Mouse (Mus musculus): Measurements from ENCODE around the gene Chic1. TPM values are rescaled to one million over a fixed set of nuclear protein-coding genes. Genes with fewer than 3 reads are reported as not detected.
A peak's percentile ranks its signal among the peaks of the same experiment; 100 is the strongest.

The Chic1 gene
- polyA plus RNA-seq, 1 experiment from 2014 or later, result 4.0 TPM

DNA sequence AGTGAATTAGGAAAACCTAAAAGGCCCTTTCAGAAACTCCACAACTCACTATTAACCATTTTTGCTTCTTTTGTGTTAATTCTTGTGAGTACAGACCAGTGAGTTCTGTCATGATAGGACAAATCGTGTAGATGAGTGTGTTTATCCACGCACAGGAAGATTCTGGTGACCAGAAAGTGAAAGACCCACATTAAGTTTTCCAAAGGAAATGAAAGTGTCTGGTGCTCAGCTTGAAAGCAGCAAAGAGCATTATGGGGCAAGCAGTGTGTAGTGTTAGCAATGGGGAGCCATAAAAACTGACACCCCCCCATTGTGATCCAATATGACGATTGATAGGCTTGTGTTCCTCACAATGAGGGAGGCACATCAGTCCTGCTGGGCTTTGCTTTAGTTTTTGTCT, 12.4 kb downstream of the Chic1 start:
- no peak for DNase-seq (ENCODE audit: extremely low spot score, low spot score)
- Histone ChIP-seq H3K27ac (no peak overlapping the region), H3K36me3 (replicated peaks) (no peaks in the 10 kb centered on the region; the same call in 1 of the 2 replicates), H3K9me3 (no peaks in the 10 kb centered on the region), H3K27me3 (ENCODE audit: poor library complexity, severe bottlenecking) (peaks cover 90% of the 10 kb centered on the region), H3K4me3 (no peak overlapping the region), H3K4me1 (peaks cover 4% of the 10 kb centered on the region; the same call in 1 of the 2 replicates)
- 82% methylated on average over 3 of the region's 3 CpGs for WGBS

DNA sequence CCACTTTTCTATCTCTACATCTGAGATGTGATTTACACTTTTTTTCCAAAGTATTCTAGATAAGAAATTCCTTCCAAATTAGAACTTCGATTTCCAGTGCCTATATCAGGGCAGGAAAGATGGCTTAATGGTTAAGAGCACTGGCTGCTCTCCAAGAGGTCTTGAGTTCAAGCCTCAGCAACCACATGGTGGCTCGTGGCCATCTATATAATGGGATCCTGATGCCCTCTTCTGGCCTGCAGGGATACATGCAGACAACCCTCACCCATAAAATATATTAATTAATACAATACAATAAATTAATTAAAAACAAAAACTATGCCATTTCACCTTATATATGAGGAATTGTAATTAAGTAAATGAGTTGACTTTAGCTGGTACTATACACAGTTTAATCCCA, 14.9 kb downstream of the Chic1 start:
- DNase-seq (ENCODE audit: extremely low spot score, low spot score), result no peak
- no peak overlapping the region for H3K27ac ChIP-seq
- peaks cover 4% of the 10 kb centered on the region; the same call in 1 of the 2 replicates for H3K4me1 ChIP-seq
- peaks cover 2% of the 10 kb centered on the region; the same call in 1 of the 2 replicates for H3K36me3 ChIP-seq (replicated peaks)
- peaks cover 94% of the 10 kb centered on the region for H3K27me3 ChIP-seq (ENCODE audit: poor library complexity, severe bottlenecking)
- WGBS, result 84% methylated on average over 2 of the region's 2 CpGs
- no peaks in the 10 kb centered on the region for H3K9me3 ChIP-seq
- no peak overlapping the region for H3K4me3 ChIP-seq

DNA sequence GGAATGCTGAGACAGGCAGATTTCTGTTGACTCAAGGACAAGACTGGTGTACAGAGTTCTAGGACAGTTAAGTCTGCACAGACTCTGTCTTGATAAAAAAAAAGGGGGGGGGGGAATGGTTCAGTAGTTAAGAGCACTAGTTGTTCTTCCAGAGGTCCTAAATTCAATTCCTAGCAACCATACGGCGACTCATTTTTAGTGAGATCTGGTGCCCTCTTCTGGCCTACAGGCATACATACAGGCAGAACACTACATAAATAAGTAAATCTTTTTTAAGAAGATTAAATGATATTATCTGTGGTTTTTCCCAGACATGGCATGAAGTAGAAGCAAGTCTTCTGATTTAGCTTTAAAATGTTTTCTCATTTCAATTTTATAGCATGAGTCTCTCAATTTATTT, 15.4 kb downstream of the Chic1 start:
- Histone ChIP-seq H3K9me3 (no peaks in the 10 kb centered on the region), H3K27ac (no peak overlapping the region), H3K27me3 (ENCODE audit: poor library complexity, severe bottlenecking) (peaks cover 94% of the 10 kb centered on the region), H3K4me1 (peaks cover 4% of the 10 kb centered on the region; the same call in 1 of the 2 replicates), H3K36me3 (replicated peaks) (peaks cover 2% of the 10 kb centered on the region; the same call in 1 of the 2 replicates), H3K4me3 (no peak overlapping the region)
- 45% methylated on average over 2 of the region's 2 CpGs for WGBS
- no peak for DNase-seq (ENCODE audit: extremely low spot score, low spot score)

DNA sequence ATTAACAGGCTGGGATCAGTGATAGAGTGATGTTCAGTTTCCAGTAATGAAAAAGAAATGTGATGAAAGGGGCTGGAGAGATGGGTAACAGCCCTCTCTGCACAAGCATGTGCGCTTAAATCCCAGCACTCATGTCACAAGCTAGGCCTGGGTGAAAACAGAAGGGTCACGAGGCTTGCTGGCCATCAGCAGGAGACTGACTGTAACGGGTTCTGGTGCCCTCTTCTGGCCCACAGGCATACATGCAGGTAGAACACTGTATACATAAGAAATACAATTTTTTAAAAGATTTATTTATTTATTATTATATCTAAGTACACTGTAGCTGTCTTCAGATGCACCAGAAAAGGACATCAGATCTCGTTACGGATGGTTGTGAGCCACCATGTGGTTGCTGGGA, 18.0 kb downstream of the Chic1 start:
- Histone ChIP-seq H3K4me1 (peaks cover 4% of the 10 kb centered on the region; the same call in 1 of the 2 replicates), H3K9me3 (no peaks in the 10 kb centered on the region), H3K36me3 (replicated peaks) (peaks cover 2% of the 10 kb centered on the region; the same call in 1 of the 2 replicates), H3K27ac (no peak overlapping the region), H3K27me3 (ENCODE audit: poor library complexity, severe bottlenecking) (peaks cover 93% of the 10 kb centered on the region), H3K4me3 (no peak overlapping the region)
- WGBS, result 72% methylated on average over 5 of the region's 5 CpGs
- no peak for DNase-seq (ENCODE audit: extremely low spot score, low spot score)

DNA sequence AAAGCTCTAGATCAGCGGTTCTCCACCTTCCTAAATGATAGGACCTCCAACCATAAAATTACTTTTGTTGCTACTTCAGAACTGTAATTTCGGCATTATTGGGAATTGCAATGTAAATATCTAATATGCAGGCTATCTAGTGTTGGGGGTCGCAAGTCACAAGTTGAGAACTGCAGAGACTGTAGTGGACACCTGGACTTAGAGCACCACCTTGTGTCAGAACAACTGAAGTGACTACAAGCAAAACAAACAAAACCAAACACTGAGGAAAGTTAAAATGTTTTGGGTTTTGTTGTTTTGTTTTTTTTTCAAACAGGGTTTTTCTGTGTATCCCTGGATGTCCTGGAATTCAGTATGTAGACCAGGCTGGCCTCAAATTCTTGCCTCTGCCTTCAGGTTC, 28.3 kb downstream of the Chic1 start:
- H3K36me3 ChIP-seq (replicated peaks), result peaks cover 4% of the 10 kb centered on the region; the same call in 1 of the 2 replicates
- peaks cover 97% of the 10 kb centered on the region for H3K27me3 ChIP-seq (ENCODE audit: poor library complexity, severe bottlenecking)
- H3K9me3 ChIP-seq, result no peaks in the 10 kb centered on the region
- H3K4me3 ChIP-seq, result no peak overlapping the region
- 83% methylated on average over 3 of the region's 3 CpGs for WGBS
- H3K4me1 ChIP-seq, result no peaks in the 10 kb centered on the region
- H3K27ac ChIP-seq, result no peak overlapping the region
- DNase-seq (ENCODE audit: extremely low spot score, low spot score), result no peak

DNA sequence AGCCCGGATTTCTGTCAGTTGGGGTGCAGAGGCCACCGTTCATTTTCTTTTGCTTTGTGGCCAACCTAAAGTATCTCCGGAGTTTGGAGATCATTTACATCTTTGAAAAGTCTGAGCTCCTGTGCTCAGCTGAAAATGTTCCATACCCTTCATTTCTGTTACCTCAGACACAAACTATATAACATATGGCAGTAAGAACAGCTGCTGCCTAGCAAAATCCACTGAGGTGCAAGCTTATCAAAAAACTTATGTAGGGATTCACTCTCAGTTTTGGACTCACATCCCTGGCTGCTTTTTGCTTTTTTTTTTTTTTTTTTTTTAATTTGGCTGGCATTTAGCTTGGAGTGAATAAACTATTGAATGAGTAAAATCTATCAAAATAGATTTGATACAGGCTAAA, 31.9 kb downstream of the Chic1 start:
- H3K27ac ChIP-seq, result no peak overlapping the region
- peaks cover 97% of the 10 kb centered on the region for H3K27me3 ChIP-seq (ENCODE audit: poor library complexity, severe bottlenecking)
- DNase-seq (ENCODE audit: extremely low spot score, low spot score), result no peak
- H3K9me3 ChIP-seq, result no peaks in the 10 kb centered on the region
- H3K4me1 ChIP-seq, result no peaks in the 10 kb centered on the region
- H3K36me3 ChIP-seq (replicated peaks), result 0 out of 2 replicates have a peak, but pooled peaks cover 4% of the 10 kb centered on the region
- 92% methylated on average over 3 of the region's 3 CpGs for WGBS
- H3K4me3 ChIP-seq, result no peak overlapping the region

DNA sequence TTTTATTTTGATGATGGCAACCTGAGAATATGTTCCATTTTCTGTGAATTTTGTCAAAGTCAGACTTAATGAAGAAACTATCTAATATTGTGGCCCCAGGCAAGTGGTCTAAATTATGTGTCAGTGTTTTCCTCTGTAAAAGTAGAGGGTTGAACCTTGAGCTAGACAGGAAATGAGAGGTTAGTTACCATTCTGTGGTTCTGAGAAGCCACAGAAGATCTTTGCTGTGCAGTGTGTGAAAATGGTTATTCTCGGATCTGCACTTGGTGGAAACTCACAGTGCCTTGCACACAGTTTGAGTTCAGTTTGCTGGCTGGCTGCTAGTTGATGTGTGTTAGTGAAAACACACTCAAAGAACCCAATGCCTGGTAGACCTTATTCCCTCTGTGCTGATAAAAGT, 37.6 kb downstream of the Chic1 start:
- no peaks in the 10 kb centered on the region for H3K9me3 ChIP-seq
- H3K27ac ChIP-seq, result no peak overlapping the region
- WGBS, result 71% methylated on average over 1 of the region's 1 CpGs
- no peak for DNase-seq (ENCODE audit: extremely low spot score, low spot score)
- H3K4me1 ChIP-seq, result no peaks in the 10 kb centered on the region
- no peak overlapping the region for H3K4me3 ChIP-seq
- H3K36me3 ChIP-seq (replicated peaks), result peaks cover 6% of the 10 kb centered on the region; the same call in 1 of the 2 replicates
- peaks cover 99% of the 10 kb centered on the region for H3K27me3 ChIP-seq (ENCODE audit: poor library complexity, severe bottlenecking)

DNA sequence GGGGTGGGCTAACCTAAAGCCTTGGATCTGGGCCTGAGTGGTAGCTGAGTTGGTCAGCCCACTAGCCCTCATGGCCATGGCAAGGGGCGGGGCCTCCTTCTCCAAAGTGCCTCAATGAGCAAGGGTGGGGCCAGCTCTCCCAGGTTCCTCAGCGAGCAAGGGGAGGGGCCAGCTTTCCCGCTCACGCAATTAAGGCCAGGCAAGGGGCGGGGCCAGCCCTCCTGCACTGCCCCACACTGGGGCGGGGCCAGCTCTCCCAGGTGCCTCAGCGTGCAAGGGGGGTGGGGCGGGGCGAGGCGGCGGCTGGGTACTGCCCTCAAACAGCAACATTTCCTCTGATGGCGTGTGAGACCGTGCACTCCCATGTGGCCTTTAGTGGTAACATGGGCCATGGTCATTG, 48.7 kb downstream of the Chic1 start:
- peaks cover 94% of the 10 kb centered on the region for H3K27me3 ChIP-seq (ENCODE audit: poor library complexity, severe bottlenecking)
- DNase-seq (ENCODE audit: extremely low spot score, low spot score), result no peak
- no peaks in the 10 kb centered on the region for H3K9me3 ChIP-seq
- WGBS, result 35% methylated on average over 13 of the region's 13 CpGs
- H3K4me3 ChIP-seq, result peak overlapping the region; percentile 16; the same call in 1 of the 2 replicates
- H3K27ac ChIP-seq, result no peak overlapping the region
- H3K36me3 ChIP-seq (replicated peaks), result no peaks in the 10 kb centered on the region
- no peaks in the 10 kb centered on the region for H3K4me1 ChIP-seq

DNA sequence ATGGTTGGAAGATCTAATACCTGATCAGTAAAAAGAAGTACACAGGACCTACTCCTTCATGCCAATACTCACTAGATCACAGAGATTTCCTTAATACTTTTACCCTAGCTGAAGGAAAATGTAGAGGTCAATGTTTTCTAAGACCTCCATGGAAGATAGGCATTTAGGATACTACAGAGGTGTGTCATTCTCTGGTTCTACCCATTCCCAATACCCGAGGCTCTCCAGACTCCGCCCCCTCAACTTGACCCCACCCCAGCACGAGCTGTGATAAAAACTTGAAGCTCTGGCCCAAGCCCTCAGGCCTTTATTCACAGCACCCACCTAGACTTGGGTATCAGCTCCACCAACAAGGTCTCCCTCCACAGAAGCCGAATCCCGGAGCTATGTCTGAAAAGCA, 57.9 kb downstream of the Chic1 start, which contains the start of gene Tsx:
Gene Tsx (plus strand): TSS at position 301 of the 400 bp plus-strand sequence.
- Histone ChIP-seq H3K27ac (no peak within 1 kb of the TSS), H3K9me3 (no peaks in the 10 kb centered on the region), H3K4me3 (no peak within 1 kb of the TSS), H3K36me3 (replicated peaks) (no peaks in the 10 kb centered on the region), H3K4me1 (no peaks in the 10 kb centered on the region), H3K27me3 (ENCODE audit: poor library complexity, severe bottlenecking) (peaks cover 89% of the 10 kb centered on the region)
- 80% methylated on average over 5 of the region's 5 CpGs for WGBS
- no peak for DNase-seq (ENCODE audit: extremely low spot score, low spot score)

DNA sequence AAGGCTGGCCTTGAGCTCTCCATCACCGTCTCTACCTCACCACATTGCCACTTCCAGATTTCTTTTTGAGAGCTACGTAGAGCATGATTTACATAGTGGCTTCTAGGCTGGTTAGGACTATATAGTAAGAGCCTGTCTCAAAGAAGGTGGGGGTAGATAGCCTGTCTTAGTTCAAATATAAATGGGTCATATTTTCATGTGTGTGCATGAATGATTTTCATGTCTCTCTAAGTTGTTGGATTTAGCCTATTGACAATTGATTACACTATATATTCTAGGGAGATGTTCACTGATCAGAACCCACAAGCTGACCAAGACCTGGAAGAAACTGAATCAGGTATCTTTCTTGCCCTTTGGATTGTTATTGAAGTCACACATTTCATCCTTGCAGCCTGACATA, 65.4 kb downstream of the Chic1 start, which contains the start of gene Gm26992:
Gene Gm26992 (plus strand): TSS at position 301 of the 400 bp plus-strand sequence.
- H3K9me3 ChIP-seq, result no peaks in the 10 kb centered on the region
- no peaks in the 10 kb centered on the region for H3K4me1 ChIP-seq
- no peak within 1 kb of the TSS for H3K27ac ChIP-seq
- no peaks in the 10 kb centered on the region for H3K36me3 ChIP-seq (replicated peaks)
- H3K4me3 ChIP-seq, result no peak within 1 kb of the TSS
- WGBS, result 88% methylated on average over 2 of the region's 2 CpGs
- peaks cover 85% of the 10 kb centered on the region for H3K27me3 ChIP-seq (ENCODE audit: poor library complexity, severe bottlenecking)
- no peak for DNase-seq (ENCODE audit: extremely low spot score, low spot score)

DNA sequence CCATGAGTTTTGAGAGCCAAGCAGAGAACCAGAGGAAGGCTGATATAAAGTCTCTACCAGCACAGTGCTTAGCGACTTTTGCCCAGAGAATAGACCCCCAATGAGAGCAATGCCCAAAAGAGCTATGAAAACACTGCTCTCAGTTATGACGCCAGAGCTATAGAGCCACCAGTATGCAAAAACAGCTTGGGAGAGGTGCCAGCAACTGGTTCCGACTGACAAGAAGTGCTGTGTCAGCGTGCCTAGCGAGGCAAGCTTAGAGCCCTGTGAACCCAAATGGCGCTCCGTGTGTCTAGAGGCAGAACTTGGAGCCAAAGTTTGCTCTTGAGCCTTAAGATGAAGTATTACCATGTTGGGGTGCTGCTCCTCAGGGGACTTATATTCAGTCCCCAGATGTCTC, 71.4 kb downstream of the Chic1 start:
- DNase-seq (ENCODE audit: extremely low spot score, low spot score), result no peak
- Histone ChIP-seq H3K27me3 (ENCODE audit: poor library complexity, severe bottlenecking) (peaks cover 83% of the 10 kb centered on the region), H3K9me3 (no peaks in the 10 kb centered on the region), H3K27ac (no peak overlapping the region), H3K4me1 (no peaks in the 10 kb centered on the region), H3K36me3 (replicated peaks) (no peaks in the 10 kb centered on the region), H3K4me3 (no peak overlapping the region)
- WGBS, result 79% methylated on average over 7 of the region's 7 CpGs

DNA sequence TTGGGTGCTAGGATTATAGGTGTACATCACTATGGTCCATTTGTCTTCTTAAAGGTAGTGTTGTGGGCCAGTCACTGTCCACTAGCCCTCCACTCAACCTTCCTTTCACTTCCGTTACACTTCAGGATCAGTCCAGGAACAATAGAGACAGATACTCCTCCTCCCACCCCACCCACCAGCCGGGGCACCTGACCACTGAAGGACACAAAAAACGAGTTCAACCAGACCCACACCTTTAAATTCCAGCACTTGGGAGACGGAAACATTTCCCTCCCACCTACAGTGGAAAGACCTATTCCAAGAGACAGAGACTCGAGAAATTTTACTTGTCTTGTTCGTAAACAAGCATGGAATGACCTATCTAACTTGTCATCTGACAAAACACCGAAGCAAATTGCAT, 76.0 kb downstream of the Chic1 start:
- DNase-seq (ENCODE audit: extremely low spot score, low spot score), result no peak
- no peak overlapping the region for H3K4me3 ChIP-seq
- H3K4me1 ChIP-seq, result no peaks in the 10 kb centered on the region
- peaks cover 90% of the 10 kb centered on the region for H3K27me3 ChIP-seq (ENCODE audit: poor library complexity, severe bottlenecking)
- no peaks in the 10 kb centered on the region for H3K9me3 ChIP-seq
- 75% methylated on average over 7 of the region's 7 CpGs for WGBS
- H3K27ac ChIP-seq, result no peak overlapping the region
- no peaks in the 10 kb centered on the region for H3K36me3 ChIP-seq (replicated peaks)

DNA sequence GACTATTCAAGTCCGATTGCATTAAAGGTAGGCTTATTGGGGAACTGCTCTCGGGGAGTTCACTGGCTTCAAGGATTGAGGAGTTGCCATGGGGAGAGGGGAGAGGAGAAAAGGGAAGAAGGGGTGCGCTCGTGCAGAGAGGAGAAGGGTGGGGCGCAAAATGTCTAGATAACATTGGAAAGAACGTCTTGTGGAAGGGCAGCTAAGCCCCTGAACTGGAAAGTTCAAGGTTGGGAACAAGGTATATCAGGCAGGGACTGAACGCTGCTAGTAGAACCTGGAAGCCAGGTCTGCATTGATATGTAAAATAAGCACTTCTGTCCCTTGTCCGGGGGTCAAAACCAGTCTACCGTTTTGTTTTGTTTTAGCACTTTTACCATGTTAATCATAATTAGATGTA, 81.7 kb downstream of the Chic1 start:
- peaks cover 89% of the 10 kb centered on the region for H3K27me3 ChIP-seq (ENCODE audit: poor library complexity, severe bottlenecking)
- DNase-seq (ENCODE audit: extremely low spot score, low spot score), result no peak
- H3K36me3 ChIP-seq (replicated peaks), result no peaks in the 10 kb centered on the region
- no peaks in the 10 kb centered on the region for H3K9me3 ChIP-seq
- no peak overlapping the region for H3K4me3 ChIP-seq
- no peak overlapping the region for H3K27ac ChIP-seq
- 0 out of 2 replicates have a peak, but pooled peaks cover 3% of the 10 kb centered on the region for H3K4me1 ChIP-seq
- WGBS, result 16% methylated on average over 9 of the region's 9 CpGs

DNA sequence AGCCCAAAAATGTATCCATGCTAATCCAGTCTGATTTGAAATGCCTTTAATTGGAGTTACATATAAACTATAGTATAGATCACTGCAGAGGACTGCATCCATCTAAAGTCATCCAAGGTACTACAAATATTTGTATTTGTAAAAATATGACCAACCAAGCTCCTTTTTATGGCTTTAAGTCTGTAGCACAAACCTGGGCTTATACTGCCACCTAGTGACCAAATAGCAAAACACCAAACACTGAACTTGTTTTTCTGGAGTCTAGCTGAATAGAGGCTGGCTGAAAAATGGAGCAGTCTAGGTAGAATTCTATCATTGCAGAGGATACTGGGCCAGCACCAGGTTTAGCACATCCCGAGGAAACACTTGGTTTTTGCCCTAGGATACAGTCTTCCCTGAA, 84.5 kb downstream of the Chic1 start:
- no peaks in the 10 kb centered on the region for H3K36me3 ChIP-seq (replicated peaks)
- H3K9me3 ChIP-seq, result no peaks in the 10 kb centered on the region
- peaks cover 88% of the 10 kb centered on the region for H3K27me3 ChIP-seq (ENCODE audit: poor library complexity, severe bottlenecking)
- H3K4me3 ChIP-seq, result no peak overlapping the region
- WGBS, result 4% methylated on average over 1 of the region's 1 CpGs
- 0 out of 2 replicates have a peak, but pooled peaks cover 3% of the 10 kb centered on the region for H3K4me1 ChIP-seq
- DNase-seq (ENCODE audit: extremely low spot score, low spot score), result no peak
- no peak overlapping the region for H3K27ac ChIP-seq
